Mouse (Mus musculus) intestine, embryonic 16.5 days (tissue): ENCODE measurements at regions not wholly inside any gene's neighbourhood (a gene's known extent, or its start where the extent isn't known, plus 50 kb on each side); places are given as distances from the start of the nearest gene placed in this dataset.

Experiments used
- ATAC-seq: fragments of 200-750 bp; cut with Nextera tagmentation; 2 replicates; pipeline ENCODE4 v1.8.0; 2017; ENCODE audit warnings: moderate TSS enrichment, moderate library complexity
- H3K27ac ChIP-seq: fragments of 300-500 bp; sonication (generic); 2 replicates; pipeline ENCODE4 v1.5.1; 2014; ENCODE audit warnings: mild to moderate bottlenecking, low read length
- H3K27me3 ChIP-seq: fragments of 300-500 bp; sonication (generic); replicated peaks from 2 replicates; pipeline ENCODE4 v1.6.1; 2014; ENCODE audit warnings: low read length, control low read depth, mixed read lengths; ENCODE audit not compliant: control insufficient read depth, insufficient read depth
- H3K36me3 ChIP-seq: fragments of 300-500 bp; sonication (generic); 2 replicates; pipeline ENCODE4 v1.6.1; 2014; ENCODE audit warnings: low read length, control low read depth; ENCODE audit not compliant: control insufficient read depth, insufficient read depth
- H3K4me1 ChIP-seq: fragments of 300-500 bp; sonication (generic); 2 replicates; pipeline ENCODE4 v1.6.1; 2014; ENCODE audit warnings: low read length, control low read depth, mixed read lengths; ENCODE audit not compliant: control insufficient read depth, insufficient read depth
- H3K4me2 ChIP-seq: fragments of 300-500 bp; sonication (generic); 2 replicates; pipeline ENCODE4 v1.6.1; 2014; ENCODE audit warnings: low read depth, low read length, control low read depth
- H3K4me3 ChIP-seq: fragments of 300-500 bp; sonication (generic); 2 replicates; pipeline ENCODE4 v1.5.1; 2014; ENCODE audit warnings: mild to moderate bottlenecking, low read length
- H3K9ac ChIP-seq: fragments of 300-500 bp; sonication (generic); 2 replicates; pipeline ENCODE4 v1.6.1; 2014; ENCODE audit warnings: low read depth, low read length
- H3K9me3 ChIP-seq: fragments of 300-500 bp; sonication (generic); 2 replicates; pipeline ENCODE4 v1.6.1; 2016; ENCODE audit warnings: low read length, control low read depth; ENCODE audit not compliant: control insufficient read depth
- WGBS: fragments of 180-500 bp; shearing (Covaris S2); extraction: QIAGEN DNeasy Blood & Tissue Kit; methylation state at CpG from one replicate; pipeline ENCODE4 v1.1.7; 2014; 5-methylcytosine and 5-hydroxymethylcytosine counted together

DNA sequence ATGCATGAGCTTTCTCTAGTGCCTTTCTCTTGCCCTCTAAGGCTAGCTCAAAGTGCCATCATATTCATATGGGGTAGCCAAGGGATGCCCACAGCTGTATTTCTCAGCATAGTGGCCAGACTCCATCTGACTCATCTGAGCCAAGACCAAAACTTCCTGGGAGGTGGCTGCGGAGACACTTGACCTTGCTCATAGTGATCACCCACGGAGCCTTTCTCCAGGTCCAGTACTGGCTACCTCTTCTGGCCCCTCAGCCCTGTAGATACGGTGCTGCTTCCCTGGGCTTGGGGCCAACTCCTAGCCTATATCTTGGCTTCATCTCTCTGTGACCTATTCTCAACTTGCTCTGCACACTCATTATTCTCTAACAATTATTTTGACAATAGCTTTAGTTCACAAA lies 122.6 kb upstream of the Ncam1 start:
- H3K9me3 ChIP-seq, result no peaks in the 10 kb centered on the region
- H3K27me3 ChIP-seq, result no peaks in the 10 kb centered on the region
- H3K9ac ChIP-seq, result no peak overlapping the region
- 74% methylated on average over 3 of the region's 3 CpGs for WGBS
- H3K4me2 ChIP-seq, result no peak overlapping the region
- peaks cover 10% of the 10 kb centered on the region; the same call in 1 of the 2 replicates for H3K4me1 ChIP-seq
- no peak overlapping the region for H3K27ac ChIP-seq
- no peak overlapping the region for H3K4me3 ChIP-seq
- ATAC-seq, result no peak
- H3K36me3 ChIP-seq, result no peaks in the 10 kb centered on the region

GRCm38 (mm10) chr9:49915046-49915719 lies 116.5 kb upstream of the Ncam1 start:
- H3K36me3 ChIP-seq, result no peaks in the 10 kb centered on the region
- H3K27me3 ChIP-seq, result no peaks in the 10 kb centered on the region
- H3K4me3 ChIP-seq, result no peak overlapping the region
- 77% methylated on average over 4 of the region's 4 CpGs for WGBS
- H3K27ac ChIP-seq, result no peak overlapping the region
- no peaks in the 10 kb centered on the region for H3K4me1 ChIP-seq
- no peak overlapping the region for H3K9ac ChIP-seq
- no peak overlapping the region for H3K4me2 ChIP-seq
- ATAC-seq, result no peak
- no peaks in the 10 kb centered on the region for H3K9me3 ChIP-seq

GRCm38 (mm10) chr9:49913677-49914076 lies 115.0 kb upstream of the Ncam1 start:
- no peaks in the 10 kb centered on the region for H3K9me3 ChIP-seq
- no peak for ATAC-seq
- H3K36me3 ChIP-seq, result no peaks in the 10 kb centered on the region
- no peaks in the 10 kb centered on the region for H3K4me1 ChIP-seq
- no peak overlapping the region for H3K4me3 ChIP-seq
- H3K4me2 ChIP-seq, result no peak overlapping the region
- H3K27ac ChIP-seq, result no peak overlapping the region
- H3K9ac ChIP-seq, result no peak overlapping the region
- WGBS, result 87% methylated on average over 4 of the region's 4 CpGs
- no peaks in the 10 kb centered on the region for H3K27me3 ChIP-seq

GRCm38 (mm10) chr9:49912306-49912705 lies 113.6 kb upstream of the Ncam1 start:
- no peaks in the 10 kb centered on the region for H3K9me3 ChIP-seq
- H3K4me3 ChIP-seq, result no peak overlapping the region
- H3K9ac ChIP-seq, result no peak overlapping the region
- WGBS, result 68% methylated on average over 1 of the region's 1 CpGs
- no peak for ATAC-seq
- H3K4me1 ChIP-seq, result no peaks in the 10 kb centered on the region
- H3K4me2 ChIP-seq, result no peak overlapping the region
- no peaks in the 10 kb centered on the region for H3K36me3 ChIP-seq
- H3K27me3 ChIP-seq, result no peaks in the 10 kb centered on the region
- H3K27ac ChIP-seq, result no peak overlapping the region

GRCm38 (mm10) chr9:49906306-49906705 lies 107.6 kb upstream of the Ncam1 start:
- H3K9me3 ChIP-seq, result no peaks in the 10 kb centered on the region
- 56% methylated on average over 4 of the region's 4 CpGs for WGBS
- no peak for ATAC-seq
- H3K36me3 ChIP-seq, result no peaks in the 10 kb centered on the region
- H3K9ac ChIP-seq, result no peak overlapping the region
- H3K27me3 ChIP-seq, result no peaks in the 10 kb centered on the region
- no peak overlapping the region for H3K4me2 ChIP-seq
- no peak overlapping the region for H3K4me3 ChIP-seq
- H3K27ac ChIP-seq, result no peak overlapping the region
- no peaks in the 10 kb centered on the region; the same call in 1 of the 2 replicates for H3K4me1 ChIP-seq

DNA sequence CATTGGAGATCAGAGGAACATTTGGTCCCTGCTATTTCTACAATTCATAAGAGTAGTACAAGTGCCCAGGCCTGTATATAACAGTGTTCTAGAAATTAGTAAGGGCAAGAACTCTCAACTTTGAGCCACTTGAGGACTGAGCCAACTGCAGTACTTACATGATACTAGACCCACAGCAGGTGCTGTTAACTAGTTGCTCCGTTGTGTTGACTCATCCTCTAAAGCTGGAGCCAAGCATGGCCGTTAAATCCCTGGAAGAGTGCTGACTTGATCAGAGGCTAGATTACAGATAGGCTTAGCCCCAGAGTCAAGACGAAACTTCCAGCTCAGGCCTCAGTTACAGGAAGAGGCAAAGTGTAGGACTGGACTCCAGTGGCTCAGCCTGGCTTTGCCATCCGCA lies 107.0 kb upstream of the Ncam1 start:
- H3K4me1 ChIP-seq, result no peaks in the 10 kb centered on the region; the same call in 1 of the 2 replicates
- H3K9ac ChIP-seq, result no peak overlapping the region
- H3K27ac ChIP-seq, result no peak overlapping the region
- no peaks in the 10 kb centered on the region for H3K27me3 ChIP-seq
- no peaks in the 10 kb centered on the region for H3K9me3 ChIP-seq
- H3K4me3 ChIP-seq, result no peak overlapping the region
- 84% methylated on average over 4 of the region's 4 CpGs for WGBS
- ATAC-seq, result no peak
- H3K4me2 ChIP-seq, result no peak overlapping the region
- no peaks in the 10 kb centered on the region for H3K36me3 ChIP-seq

DNA sequence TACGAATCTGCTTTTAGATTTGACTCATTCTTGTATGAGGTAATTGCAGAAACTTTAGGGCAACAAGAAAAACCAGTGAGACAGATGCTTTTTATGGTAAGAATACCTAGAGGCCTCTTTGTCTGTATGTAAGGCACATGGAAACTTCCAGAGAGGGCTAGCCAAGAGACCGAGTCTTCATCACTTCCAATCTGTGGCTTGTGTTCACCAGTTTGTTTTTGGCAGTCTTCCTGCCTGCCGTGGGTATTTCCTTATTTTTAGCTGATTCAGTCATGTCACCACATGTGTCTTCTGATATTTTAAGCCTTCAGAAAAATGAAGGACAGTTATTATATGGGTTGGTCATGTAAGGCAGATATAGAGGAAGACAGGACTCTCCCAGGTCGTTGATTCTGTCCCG lies 100.2 kb upstream of the Ncam1 start:
- Histone ChIP-seq H3K27me3 (no peaks in the 10 kb centered on the region), H3K36me3 (no peaks in the 10 kb centered on the region), H3K9ac (no peak overlapping the region), H3K4me1 (no peaks in the 10 kb centered on the region), H3K27ac (no peak overlapping the region), H3K4me3 (no peak overlapping the region), H3K4me2 (no peak overlapping the region), H3K9me3 (no peaks in the 10 kb centered on the region)
- WGBS, result 87% methylated on average over 5 of the region's 5 CpGs
- ATAC-seq, result no peak

GRCm38 (mm10) chr9:49884516-49885343 lies 86.0 kb upstream of the Ncam1 start:
- ATAC-seq, result no peak
- Histone ChIP-seq H3K27ac (no peak overlapping the region), H3K4me3 (no peak overlapping the region), H3K9me3 (no peaks in the 10 kb centered on the region), H3K9ac (no peak overlapping the region), H3K36me3 (no peaks in the 10 kb centered on the region), H3K27me3 (no peaks in the 10 kb centered on the region), H3K4me1 (no peaks in the 10 kb centered on the region), H3K4me2 (no peak overlapping the region)
- whole genome bisulfite sequencing, result 75% methylated on average over 12 of the region's 12 CpGs

GRCm38 (mm10) chr9:49879361-49880128 lies 80.8 kb upstream of the Ncam1 start:
- Histone ChIP-seq H3K4me1 (no peaks in the 10 kb centered on the region), H3K27ac (no peak overlapping the region), H3K4me3 (no peak overlapping the region), H3K9me3 (no peaks in the 10 kb centered on the region), H3K9ac (no peak overlapping the region), H3K36me3 (no peaks in the 10 kb centered on the region), H3K27me3 (no peaks in the 10 kb centered on the region), H3K4me2 (no peak overlapping the region)
- WGBS, result 30% methylated on average over 3 of the region's 3 CpGs
- no peak for ATAC-seq
